Mouse (Mus musculus): Measurements from ENCODE around the gene Olfr1261.

The Olfr1261 gene

GRCm38 (mm10) chr2:89990921-89991320 lies at the start of gene Olfr1261:
Gene Olfr1261 (plus strand): TSS chr2:89991221.
- no peak for DNase-seq

GRCm38 (mm10) chr2:89948564-89948963 lies 42.5 kb upstream of the Olfr1261 start, which contains the start of gene Olfr1259:
Gene Olfr1259 (minus strand): TSS chr2:89948664.
- no peak for DNase-seq

GRCm38 (mm10) chr2:89974184-89974583 lies 16.8 kb upstream of the Olfr1261 start, which contains the start of gene Olfr1260:
Gene Olfr1260 (plus strand): TSS chr2:89974340.
- DNase-seq = no peak

GRCm38 (mm10) chr2:89977709-89978108 lies 13.3 kb upstream of the Olfr1261 start:
- no peak for DNase-seq

- no peak for DNase-seq
Measured at GRCm38 (mm10) chr2:89999845-90000244, 8.8 kb downstream of the Olfr1261 start, which contains the start of gene Olfr1262. Gene Olfr1262 (plus strand): TSS chr2:90000145.

- DNase-seq = no peak
Measured at GRCm38 (mm10) chr2:90011831-90012230, 20.8 kb downstream of the Olfr1261 start, which contains the start of gene Olfr1263. Gene Olfr1263 (plus strand): TSS chr2:90012131.

GRCm38 (mm10) chr2:90025477-90025876 lies 34.5 kb downstream of the Olfr1261 start, which contains the start of gene Olfr1264:
Gene Olfr1264 (minus strand): TSS chr2:90025577.
- DNase-seq = no peak

GRCm38 (mm10) chr2:90035037-90035436 lies 44.0 kb downstream of the Olfr1261 start, which contains the start of gene Olfr1265:
Gene Olfr1265 (plus strand): TSS chr2:90035337.
- DNase-seq = no peak
